Mouse (Mus musculus): ENCODE results near the gene Gm20388. TPM values are rescaled to one million over a fixed set of nuclear protein-coding genes. Genes with fewer than 3 reads are reported as not detected.
A peak's percentile ranks its signal among the peaks of the same experiment; 100 is the strongest.

Gene Gm20388
- polyA plus RNA-seq, 1 experiment from 2014 or later, result 7.4 TPM

DNA sequence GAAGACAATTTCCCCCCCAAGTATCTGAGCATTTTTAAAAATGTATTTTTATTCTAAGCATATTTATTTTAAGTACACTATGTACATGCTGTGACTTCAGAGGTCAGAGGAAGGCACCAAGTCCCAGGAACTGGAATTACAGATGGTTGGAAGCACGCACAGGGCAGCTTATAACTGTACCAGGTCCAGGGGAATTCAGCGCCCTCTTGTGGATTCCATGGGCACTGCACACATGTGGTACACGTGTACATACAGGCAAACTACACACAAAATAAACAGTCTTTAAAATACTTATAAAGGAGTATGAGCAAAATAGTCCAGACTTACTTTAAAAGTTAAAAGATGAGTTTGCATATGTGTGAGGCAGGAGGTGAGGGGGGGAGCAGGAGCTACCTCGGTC, 4483.3 kb downstream of the Gm20388 start:
- Histone ChIP-seq H3K4me2 (ENCODE audit: low read depth, low read length) (no peak overlapping the region), H3K27ac (ENCODE audit: low read length) (peak overlapping the region; percentile 58; the same call in 1 of the 2 replicates), H3K4me3 (replicated peaks; ENCODE audit: low read length) (no peak overlapping the region), H3K4me1 (ENCODE audit: control insufficient read depth, insufficient read depth, low read length) (peaks cover 10% of the 10 kb centered on the region), H3K27me3 (ENCODE audit: control insufficient read depth, insufficient read depth, low read length) (no peaks in the 10 kb centered on the region), H3K36me3 (ENCODE audit: control insufficient read depth, insufficient read depth, low read length) (no peaks in the 10 kb centered on the region), H3K9ac (ENCODE audit: low read length) (no peak overlapping the region), H3K9me3 (replicated peaks; ENCODE audit: control insufficient read depth, low read length) (no peaks in the 10 kb centered on the region)
- WGBS, result 81% methylated on average over 4 of the region's 4 CpGs
- ATAC-seq (ENCODE audit: insufficient read depth, low FRiP score), result no peak

DNA sequence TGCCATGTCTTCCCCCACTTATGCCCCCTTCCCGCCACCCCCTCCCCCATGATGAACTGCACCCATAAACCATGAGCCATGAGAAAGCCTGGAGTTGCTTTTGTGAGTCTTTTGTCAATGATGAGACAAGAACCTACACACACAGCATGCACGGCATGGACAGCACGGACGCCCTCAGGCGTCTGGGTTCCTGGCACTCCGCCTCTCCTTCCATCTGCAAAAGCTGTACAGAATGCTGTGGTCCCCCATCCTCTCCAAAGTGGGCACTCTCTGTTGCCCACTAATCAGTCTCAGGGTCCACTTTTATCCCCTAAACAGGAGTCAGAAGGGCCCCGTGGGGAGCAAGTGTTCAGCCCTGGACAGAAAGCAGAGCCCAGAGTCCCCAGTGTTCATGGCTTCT, 4484.3 kb downstream of the Gm20388 start:
- H3K9me3 ChIP-seq (replicated peaks; ENCODE audit: control insufficient read depth, low read length), result no peaks in the 10 kb centered on the region
- peaks cover 10% of the 10 kb centered on the region for H3K4me1 ChIP-seq (ENCODE audit: control insufficient read depth, insufficient read depth, low read length)
- no peaks in the 10 kb centered on the region for H3K27me3 ChIP-seq (ENCODE audit: control insufficient read depth, insufficient read depth, low read length)
- H3K4me2 ChIP-seq (ENCODE audit: low read depth, low read length), result peak overlapping the region; percentile 13; the same call in 1 of the 2 replicates
- 60% methylated on average over 7 of the region's 7 CpGs for WGBS
- H3K36me3 ChIP-seq (ENCODE audit: control insufficient read depth, insufficient read depth, low read length), result no peaks in the 10 kb centered on the region
- H3K4me3 ChIP-seq (replicated peaks; ENCODE audit: low read length), result no peak overlapping the region
- peak overlapping the region; percentile 77 for H3K27ac ChIP-seq (ENCODE audit: low read length)
- no peak for ATAC-seq (ENCODE audit: insufficient read depth, low FRiP score)
- peak overlapping the region; percentile 17; the same call in 1 of the 2 replicates for H3K9ac ChIP-seq (ENCODE audit: low read length)

MicroRNAs encoded within 50 kb of the gene (microRNA counts, 519-probe panel; counts per million panel counts)
- microRNA mmu-miR-1967, result 1,597 counts per million, percentile 21 among the panel's probes with 10 or more counts

Small RNAs within 50 kb of the gene (microRNA-seq; reads per million reads assigned to microRNA genes)
- gene Gm22715 (not detected), gene Gm24366 (not detected), gene Gm27530 (0.83 reads per million), gene Mir1967 (not detected), gene Mir6396 (not detected), gene Mir7079 (not detected), gene Mir7080 (not detected), gene Mir7237 (0.50 reads per million), gene Mir7687 (not detected)

Other genes with a start within 250 kb of the Gm20388 start
- gene Wfdc1, start 244.5 kb upstream of the Gm20388 start, polyA plus RNA-seq (2015; fragmentation: Nextera tagmentation; extraction: Ambion mirVana), result 33.9 and 38.6 TPM in 2 replicates
- 10.8 and 15.9 TPM in 2 replicates for gene Atp2c2, start 210.8 kb upstream of the Gm20388 start, polyA plus RNA-seq (2015; fragmentation: Nextera tagmentation; extraction: Ambion mirVana)
- gene Tldc1, start 132.4 kb upstream of the Gm20388 start, polyA plus RNA-seq (2015; fragmentation: Nextera tagmentation; extraction: Ambion mirVana), result 14.5 and 16.5 TPM in 2 replicates
- 144 and 177 TPM in 2 replicates for gene Cotl1, start 70.3 kb upstream of the Gm20388 start, polyA plus RNA-seq (2015; fragmentation: Nextera tagmentation; extraction: Ambion mirVana)
- 10.7 and 12.7 TPM in 2 replicates for gene Klhl36, start 48.6 kb upstream of the Gm20388 start, polyA plus RNA-seq (2015; fragmentation: Nextera tagmentation; extraction: Ambion mirVana)
- 118 and 141 TPM in 2 replicates for gene Usp10, start 481 bp upstream of the Gm20388 start, polyA plus RNA-seq (2015; fragmentation: Nextera tagmentation; extraction: Ambion mirVana)
- gene Crispld2, start 81.6 kb downstream of the Gm20388 start, polyA plus RNA-seq (2015; fragmentation: Nextera tagmentation; extraction: Ambion mirVana), result 38.1 and 39.7 TPM in 2 replicates
- gene Zdhhc7, start 190.6 kb downstream of the Gm20388 start, polyA plus RNA-seq (2015; fragmentation: Nextera tagmentation; extraction: Ambion mirVana), result 30.2 and 31.1 TPM in 2 replicates
- 7.5 and 9.1 TPM in 2 replicates for gene 6430548M08Rik, start 203.3 kb downstream of the Gm20388 start, polyA plus RNA-seq (2015; fragmentation: Nextera tagmentation; extraction: Ambion mirVana)